Mouse (Mus musculus): Measurements from ENCODE around the gene Kyat1.
A peak's percentile ranks its signal among the peaks of the same experiment; 100 is the strongest.

Gene Kyat1

DNA sequence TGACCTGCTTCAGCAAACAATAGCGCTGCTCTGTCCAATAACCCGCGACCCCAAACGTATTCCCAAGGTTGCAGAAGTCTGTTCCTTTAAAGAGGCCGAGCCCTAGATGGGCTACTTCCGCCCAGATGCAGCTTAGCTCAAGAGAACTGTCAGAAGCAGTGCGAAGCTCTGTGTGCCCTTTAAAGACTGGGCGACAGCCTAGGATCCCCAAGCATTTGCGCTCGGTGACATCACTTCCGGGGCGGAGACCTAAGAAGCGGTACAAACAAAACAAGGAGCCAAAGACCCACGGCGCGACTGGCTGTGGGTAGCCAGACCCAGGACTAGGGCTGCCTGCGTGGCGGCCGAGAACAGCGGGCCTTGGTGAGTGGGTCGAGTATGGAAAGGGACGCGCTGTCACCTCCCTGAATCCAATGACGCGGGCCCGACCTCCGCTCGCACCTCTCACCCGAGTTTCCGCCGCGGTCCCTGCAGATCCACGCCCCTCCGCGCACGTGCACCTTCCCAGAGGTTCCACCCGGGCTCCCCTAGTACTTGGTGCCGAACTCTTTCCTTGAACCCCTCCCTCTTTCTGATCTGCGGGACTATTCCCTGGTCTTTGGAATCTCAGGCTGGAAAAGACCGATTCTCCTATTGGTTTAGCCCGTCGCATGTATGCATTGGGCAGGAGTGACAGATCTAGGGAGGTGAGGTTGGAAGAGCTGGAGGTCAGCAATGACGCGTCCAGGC lies at the start of gene Kyat1:
Gene Kyat1 (minus strand): TSS at position 219 of the 729 bp plus-strand sequence.
- peak; percentile 97 for DNase-seq

DNA sequence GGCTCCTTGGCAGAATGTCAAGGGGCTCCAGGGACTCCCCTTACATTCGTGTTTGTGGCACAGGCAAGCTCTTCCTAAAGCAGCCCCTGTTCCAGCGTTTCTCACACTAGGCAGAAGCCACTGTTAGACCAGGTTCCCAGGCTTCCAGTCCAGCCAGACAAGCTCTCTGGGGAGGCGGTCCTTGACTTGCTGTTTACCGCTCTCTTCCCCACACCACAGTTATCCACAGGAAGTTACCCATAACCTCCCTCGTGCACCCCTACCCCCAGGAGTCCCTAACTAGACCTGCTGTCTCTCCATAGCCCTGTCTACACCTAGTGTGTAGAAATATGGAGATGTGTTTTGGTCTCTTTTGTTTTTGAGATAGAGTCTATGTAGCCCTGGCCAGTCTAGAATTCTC lies 48.2 kb upstream of the Kyat1 start:
- no peak for DNase-seq

DNA sequence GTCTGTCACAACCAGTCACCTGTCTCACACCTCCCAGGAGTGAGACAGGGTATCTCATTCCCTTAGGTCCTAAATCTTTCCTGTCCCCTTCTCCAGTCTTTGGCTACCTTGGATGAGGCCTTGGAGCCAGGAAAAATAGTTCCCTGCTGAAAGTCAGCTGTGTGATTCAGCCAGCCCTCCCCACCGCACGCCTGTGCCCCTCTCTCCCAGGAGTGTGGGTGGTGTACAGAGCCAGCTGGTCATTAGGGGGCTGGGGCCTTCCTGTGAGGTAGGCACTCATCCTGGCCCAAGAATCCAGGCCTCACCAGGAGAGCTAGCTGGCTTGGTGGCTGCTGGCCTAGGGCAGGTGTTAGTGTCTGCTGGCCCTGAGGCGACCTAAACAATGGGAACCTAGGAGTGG lies 46.9 kb upstream of the Kyat1 start:
- peak in 1 of 2 experiments; percentile 39 for DNase-seq

DNA sequence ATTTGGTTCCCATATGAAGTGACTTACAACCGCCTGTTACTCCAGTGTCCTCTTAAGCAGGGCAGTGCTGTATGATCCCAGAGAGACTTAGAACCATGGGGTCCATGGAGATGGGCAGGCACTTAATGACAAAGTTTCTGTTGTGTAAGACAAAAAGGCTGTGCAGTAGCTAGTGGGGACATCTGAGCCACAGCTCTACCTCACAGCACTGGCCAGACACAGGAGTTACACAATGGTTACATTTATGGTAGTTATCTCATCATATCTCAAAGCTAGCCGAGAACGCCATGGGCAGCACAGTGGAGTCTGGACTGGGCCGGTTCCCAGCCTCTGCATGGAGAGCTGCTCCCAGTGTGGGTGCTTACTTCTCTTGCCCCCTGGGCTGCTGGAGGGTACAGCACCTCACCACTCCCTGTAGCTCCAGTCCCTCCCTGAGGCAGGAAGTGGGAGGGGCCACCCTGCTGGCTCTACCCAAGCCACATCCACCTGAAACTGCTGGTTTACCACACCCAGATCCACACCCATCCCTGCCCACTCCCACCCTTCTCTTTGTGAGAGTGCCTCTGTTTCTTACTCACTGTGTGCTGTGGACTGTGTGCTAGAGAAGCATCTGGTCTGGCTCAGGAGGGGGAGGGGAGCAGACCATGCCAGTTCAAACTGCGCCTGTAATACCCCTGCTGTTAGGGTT lies 45.9 kb upstream of the Kyat1 start:
- DNase-seq = peak; percentile 57 to 67

DNA sequence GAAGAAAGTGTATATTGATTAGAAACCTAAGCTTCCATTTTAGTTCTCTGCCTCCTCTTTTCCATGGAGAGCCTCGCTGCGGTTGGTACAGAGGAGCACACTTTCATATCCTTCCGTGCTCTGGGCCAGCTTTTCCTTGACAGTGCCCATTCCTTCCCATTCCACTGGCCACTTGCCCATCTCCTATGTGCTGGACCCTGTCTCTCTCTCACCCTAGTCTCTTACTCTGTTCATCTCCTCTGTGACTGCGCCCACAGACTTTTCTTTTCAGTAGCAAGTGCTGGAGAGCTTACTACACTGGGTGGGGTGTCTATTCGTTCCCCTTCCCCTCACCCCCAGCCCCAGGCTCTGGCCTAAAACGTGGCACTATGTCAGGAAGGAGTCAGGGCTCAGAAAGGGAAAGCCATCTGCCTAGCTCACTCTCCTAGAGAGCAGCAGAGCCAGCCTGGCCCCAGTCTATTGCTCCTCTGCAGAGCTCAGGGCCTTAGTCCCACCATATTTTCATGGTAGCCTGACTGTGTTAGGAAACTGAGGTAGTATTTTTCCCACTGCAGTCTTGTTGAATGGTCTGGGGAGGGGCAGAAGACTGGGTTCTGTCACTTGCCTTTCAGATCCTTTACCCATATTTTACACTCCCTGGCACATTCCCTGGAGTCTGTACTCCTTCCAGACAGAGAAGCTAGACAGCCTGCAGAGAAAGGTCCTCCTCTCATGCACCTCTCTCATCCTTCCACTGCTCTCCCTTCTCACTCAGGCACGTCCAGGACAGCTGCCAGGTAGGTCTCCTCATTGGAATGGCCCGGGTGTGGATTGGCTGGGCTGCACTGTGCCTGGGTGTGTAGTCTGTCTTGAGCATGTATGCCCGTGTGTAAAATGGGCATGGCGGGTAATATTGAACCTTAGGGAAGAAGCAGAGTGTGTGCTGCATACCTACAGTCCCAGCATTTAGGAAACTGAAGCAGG lies 44.8 kb upstream of the Kyat1 start:
- DNase-seq = peak; percentile 72 to 73

GRCm38 (mm10) chr2:30249182-30249581 lies 43.5 kb upstream of the Kyat1 start:
- no peak for DNase-seq

GRCm38 (mm10) chr2:30247681-30248080 lies 42.0 kb upstream of the Kyat1 start:
- no peak for DNase-seq

DNA sequence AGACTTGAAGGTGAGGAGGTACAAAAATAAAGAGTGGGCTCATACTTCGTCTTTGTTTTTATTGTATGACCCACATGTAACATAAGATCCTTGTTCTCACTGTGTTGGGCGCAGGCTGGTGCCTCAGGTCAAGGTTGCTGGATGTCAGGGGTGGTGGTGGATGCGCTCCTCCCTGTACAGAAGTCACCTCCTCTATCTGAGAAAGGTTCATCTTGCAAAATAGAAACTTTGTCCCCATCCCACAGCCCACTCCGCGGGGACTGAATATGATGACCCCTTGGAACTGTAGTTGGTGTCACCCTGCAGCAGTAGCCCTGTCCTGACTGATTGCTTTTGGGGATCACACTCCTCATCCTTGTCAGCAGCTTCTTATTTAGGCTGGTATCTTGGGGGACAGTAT lies 41.4 kb upstream of the Kyat1 start:
- DNase-seq = no peak

GRCm38 (mm10) chr2:30244595-30245178 lies 39.0 kb upstream of the Kyat1 start:
- no peak for DNase-seq

DNA sequence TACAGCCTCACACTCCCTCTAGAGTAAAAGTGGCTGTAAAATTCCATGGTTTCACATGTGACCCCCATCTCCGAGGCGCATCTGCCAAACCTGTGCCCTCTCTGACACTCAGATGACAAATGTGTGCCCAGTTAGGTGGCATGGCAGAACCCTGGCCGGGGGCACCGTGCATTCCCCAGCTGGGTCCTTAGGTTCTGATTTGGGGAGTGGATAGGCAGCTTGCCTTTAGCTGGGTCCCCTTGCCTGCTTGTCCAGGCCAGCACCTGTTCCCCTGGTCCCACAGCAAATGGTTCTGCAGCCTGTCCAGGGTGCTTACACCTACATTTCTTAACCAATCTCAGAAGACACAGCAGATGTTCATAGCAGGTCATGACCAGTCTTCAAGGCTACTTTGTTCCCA lies 37.7 kb upstream of the Kyat1 start:
- DNase-seq = no peak

DNA sequence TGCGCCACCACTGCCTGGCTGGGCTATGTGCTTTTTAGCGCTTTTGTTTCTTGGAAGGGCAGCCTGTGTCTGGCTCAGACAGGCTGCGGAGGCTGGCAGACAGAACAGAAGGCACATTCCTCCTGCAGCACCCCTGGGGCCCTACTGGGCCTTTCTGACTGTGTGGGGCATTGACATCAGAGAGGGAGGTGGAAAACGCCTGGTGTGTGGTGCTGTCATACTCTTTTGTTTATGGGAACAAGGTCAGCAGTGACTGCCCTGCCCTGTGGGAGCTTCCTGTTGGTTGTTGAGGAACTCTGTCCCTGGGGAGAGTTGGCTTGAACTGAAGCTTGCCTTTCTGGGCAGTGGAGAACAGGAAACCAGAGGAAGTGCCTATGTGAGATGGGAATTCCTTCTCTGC lies 36.9 kb upstream of the Kyat1 start:
- peak; percentile 52 to 65 for DNase-seq

GRCm38 (mm10) chr2:30240267-30240666 lies 34.6 kb upstream of the Kyat1 start, which contains the start of gene Gm28035:
TSS of gene Gm28035 (plus strand) at chr2:30240567.
- DNase-seq = no peak

DNA sequence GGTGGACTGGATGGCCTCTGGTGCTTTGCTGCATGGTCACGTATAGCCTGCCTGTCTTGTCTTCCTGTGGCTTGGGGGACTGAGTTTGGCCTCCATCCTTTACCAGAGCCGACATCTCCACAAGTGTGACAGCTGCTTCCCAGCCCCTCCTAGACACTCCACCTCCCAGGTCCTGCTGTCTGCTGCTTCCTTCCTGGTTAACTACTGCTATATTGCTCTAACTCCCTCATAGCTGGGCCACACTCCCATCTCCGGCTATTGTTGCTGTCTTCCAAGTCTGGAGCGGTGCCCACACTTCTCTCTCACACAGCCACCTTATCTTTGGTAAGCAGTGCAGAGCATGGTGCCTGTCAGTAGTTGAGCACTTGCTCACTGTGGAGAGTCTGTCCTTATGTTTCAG lies 34.1 kb upstream of the Kyat1 start:
- no peak for DNase-seq

GRCm38 (mm10) chr2:30238906-30239465 lies 33.3 kb upstream of the Kyat1 start:
- no peak for DNase-seq

DNA sequence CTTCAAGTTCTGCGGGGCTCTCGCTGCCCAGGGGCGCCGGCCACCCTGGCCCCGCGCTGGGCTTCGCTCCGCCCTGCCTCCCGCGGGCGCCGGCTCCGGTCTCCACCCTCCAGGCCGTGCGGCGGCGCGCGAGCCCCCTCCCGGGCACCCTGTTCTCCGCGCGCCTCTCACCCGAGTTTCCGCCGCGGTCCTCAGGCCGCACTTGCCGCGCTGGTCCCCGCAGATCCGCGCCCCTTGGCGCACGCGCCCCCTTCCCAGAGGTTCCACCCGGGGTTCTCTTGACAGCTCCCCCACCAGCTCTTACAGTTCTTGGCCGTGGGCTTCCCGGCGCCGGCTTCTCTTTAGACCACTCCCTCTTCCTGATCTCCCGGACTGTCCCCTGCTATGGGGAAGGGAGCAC lies 32.2 kb upstream of the Kyat1 start:
- peak in 1 of 2 experiments; percentile 77 for DNase-seq

GRCm38 (mm10) chr2:30237199-30237880 lies 31.7 kb upstream of the Kyat1 start, which contains the start of gene Lrrc8a:
TSS of gene Lrrc8a (plus strand) at chr2:30237715.
- DNase-seq = peak; percentile 100

- no peak for DNase-seq
Observed at GRCm38 (mm10) chr2:30236426-30237198, 31.0 kb upstream of the Kyat1 start.

DNA sequence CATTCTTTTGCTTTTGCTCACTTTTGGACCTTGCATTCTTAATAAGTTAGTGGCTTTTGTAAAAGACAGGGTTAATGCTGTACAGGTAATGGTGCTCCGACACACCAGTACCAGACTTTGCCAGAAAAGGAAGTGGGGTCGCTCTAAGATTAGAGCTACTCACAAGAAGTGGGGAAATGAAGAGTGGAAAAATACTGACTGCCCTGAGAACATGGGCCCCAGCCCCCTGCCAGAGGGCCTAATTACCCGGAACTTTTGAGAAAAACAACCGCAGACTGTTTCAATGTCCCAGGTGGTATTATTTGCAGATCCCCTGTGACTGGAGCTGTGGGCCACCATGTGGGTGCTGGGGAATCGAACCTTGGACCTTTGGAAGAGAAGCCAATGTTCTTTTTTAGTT lies 29.9 kb upstream of the Kyat1 start:
- DNase-seq = no peak

- DNase-seq = no peak
Observed at GRCm38 (mm10) chr2:30216293-30216692, 10.6 kb upstream of the Kyat1 start.

DNA sequence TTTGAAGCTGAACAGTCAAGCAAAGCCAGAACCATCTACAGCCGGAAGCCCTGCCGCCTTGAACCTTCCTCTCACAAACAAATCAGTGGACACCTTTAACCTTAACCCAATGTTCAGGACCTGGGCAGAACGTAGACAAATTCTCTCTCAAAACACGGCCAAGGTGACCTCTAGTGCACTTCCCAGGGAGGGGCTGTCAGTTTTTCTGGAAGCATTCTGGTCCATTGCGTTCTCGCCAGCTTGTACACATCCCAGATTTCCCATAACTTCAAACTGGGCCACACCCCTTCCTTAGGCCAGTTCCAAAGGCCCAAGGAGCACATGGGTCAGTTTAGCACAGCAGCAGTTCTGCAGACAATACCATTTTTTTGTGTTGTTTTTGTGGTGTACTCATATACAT lies 9.8 kb upstream of the Kyat1 start:
- DNase-seq = no peak

GRCm38 (mm10) chr2:30214745-30215144 lies 9.1 kb upstream of the Kyat1 start:
- no peak for DNase-seq
